Mouse (Mus musculus) macrophage (primary cell): ENCODE measurements around the gene R3hdm1. TPM values are rescaled to one million over a fixed set of nuclear protein-coding genes. Genes with fewer than 3 reads are reported as not detected.

Experiments
- H3K27ac ChIP-seq: fragments of 350-480 bp; formaldehyde crosslinking; 2 replicates; pipeline ENCODE4 v1.9.0; 2021
- H3K36me3 ChIP-seq: fragments of 350-480 bp; formaldehyde crosslinking; 2 replicates; pipeline ENCODE4 v1.9.0; 2021; ENCODE audit errors: inconsistent target
- H3K4me3 ChIP-seq: fragments of 350-480 bp; formaldehyde crosslinking; 2 replicates; pipeline ENCODE4 v1.9.0; 2021; ENCODE audit errors: inconsistent target
- H3K79me2 ChIP-seq: fragments of 350-480 bp; formaldehyde crosslinking; 2 replicates; pipeline ENCODE4 v1.9.0; 2021; ENCODE audit errors: inconsistent target
- WGBS: methylation state at CpG from one replicate; pipeline ENCODE4 v1.1.7; 2026; ENCODE audit warnings: inconsistent platforms; ENCODE audit not compliant: missing documents; 5-methylcytosine and 5-hydroxymethylcytosine counted together
- polyA plus RNA-seq: library from polyadenylated mRNA; stranded (reverse); fragments of 250-400 nt; gene quantifications from 3 replicates; pipeline ENCODE4 v1.2.4, GENCODE M21; 2018; ENCODE audit warnings: inconsistent platforms

R3hdm1 gene
- polyA plus RNA-seq, 1 experiment from 2014 or later, result 109 TPM

DNA sequence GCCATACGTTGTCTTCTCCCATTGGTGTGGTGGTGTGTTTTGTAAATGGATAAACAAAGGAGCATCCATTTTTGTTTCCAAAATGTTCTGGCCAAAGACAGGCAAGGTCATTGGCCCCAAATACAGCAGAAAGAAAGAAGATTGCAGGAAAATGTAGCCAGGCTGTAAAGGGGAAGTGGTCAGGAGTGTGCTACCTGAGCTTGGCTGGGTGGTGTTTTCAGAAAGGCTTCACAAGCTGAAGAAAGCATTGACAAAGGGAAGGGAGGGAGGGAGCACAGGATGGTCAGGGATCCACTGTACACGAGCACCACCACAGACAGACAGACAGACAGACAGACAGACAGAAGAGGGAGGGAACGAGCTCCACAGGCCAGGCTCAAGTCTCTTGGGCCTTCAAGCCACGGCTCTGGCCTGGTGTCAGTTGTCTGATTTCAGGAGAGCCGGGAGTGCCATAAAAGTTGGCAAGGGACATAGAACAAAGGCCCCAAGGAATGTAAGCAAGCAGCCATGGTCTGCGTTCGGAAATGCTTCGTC lies 181.1 kb downstream of the R3hdm1 start:
- peaks cover 10% of the 10 kb centered on the region for H3K36me3 ChIP-seq
- no peak overlapping the region for H3K4me3 ChIP-seq
- WGBS, result 81% methylated on average over 8 of the region's 8 CpGs
- H3K27ac ChIP-seq, result no peak overlapping the region
- no peaks in the 10 kb centered on the region for H3K79me2 ChIP-seq

DNA sequence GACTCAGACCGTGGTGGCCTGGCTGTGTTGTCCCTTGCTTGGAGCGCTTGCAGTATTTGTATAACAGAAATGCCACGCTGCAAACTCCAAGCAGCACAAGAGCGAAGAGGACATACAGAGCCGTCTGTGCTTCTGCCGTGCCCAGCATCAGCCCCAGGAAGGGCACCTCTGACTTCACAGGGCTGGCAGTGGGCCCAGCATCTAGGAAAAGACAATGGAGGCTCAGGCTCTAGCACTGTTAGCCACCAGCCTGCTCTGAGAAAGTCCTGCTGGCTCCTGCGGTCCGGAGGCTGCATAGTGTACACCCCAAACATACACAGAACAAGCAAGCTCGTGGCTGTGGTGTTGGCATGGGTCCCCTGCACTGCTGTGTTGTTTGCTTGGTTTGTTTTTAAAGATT lies 182.0 kb downstream of the R3hdm1 start:
- no peaks in the 10 kb centered on the region for H3K79me2 ChIP-seq
- no peak overlapping the region for H3K4me3 ChIP-seq
- no peak overlapping the region for H3K27ac ChIP-seq
- 95% methylated on average over 9 of the region's 9 CpGs for WGBS
- 0 out of 2 replicates have a peak, but pooled peaks cover under 1% of the 10 kb centered on the region for H3K36me3 ChIP-seq

Other genes with a start within 250 kb of the R3hdm1 start
- 0.03 TPM in 1 of 3 replicates, not detected in the others for gene Map3k19, start 248.3 kb upstream of the R3hdm1 start, polyA plus RNA-seq
- gene Rab3gap1, start 234.5 kb upstream of the R3hdm1 start, polyA plus RNA-seq, result 22.6 to 32.0 TPM (median 26.8 TPM) in 3 replicates
- gene Zranb3, start 254 bp upstream of the R3hdm1 start, polyA plus RNA-seq, result 3.8 to 38.9 TPM (median 8.1 TPM) in 3 replicates
- gene Ubxn4, start 140.7 kb downstream of the R3hdm1 start, polyA plus RNA-seq, result 50.7 to 81.1 TPM (median 51.1 TPM) in 3 replicates
- gene Lct, start 225.0 kb downstream of the R3hdm1 start, polyA plus RNA-seq, result 0.10 TPM in 1 of 3 replicates, not detected in the others